Mouse (Mus musculus) layer of hippocampus, postnatal 25 days (tissue): Measurements from ENCODE around the gene Hoxa10. TPM values are rescaled to one million over a fixed set of nuclear protein-coding genes. Genes with fewer than 3 reads are reported as not detected.

Experiments
- DNase-seq, 2 experiments: peaks; one replicate each; pipeline ENCODE4 v3.0.0; 2022; ENCODE audit warnings: mixed read lengths in 2 of 2, low spot score in 1 of 2; ENCODE audit errors: extremely low spot score in 1 of 2
- total RNA-seq, 2 experiments: library from RNA; stranded (reverse); gene quantifications; 2 replicates each; pipeline ENCODE4 v1.2.3; 2021

The Hoxa10 gene
- total RNA-seq, 2 experiments from 2014 or later = not detected

DNA sequence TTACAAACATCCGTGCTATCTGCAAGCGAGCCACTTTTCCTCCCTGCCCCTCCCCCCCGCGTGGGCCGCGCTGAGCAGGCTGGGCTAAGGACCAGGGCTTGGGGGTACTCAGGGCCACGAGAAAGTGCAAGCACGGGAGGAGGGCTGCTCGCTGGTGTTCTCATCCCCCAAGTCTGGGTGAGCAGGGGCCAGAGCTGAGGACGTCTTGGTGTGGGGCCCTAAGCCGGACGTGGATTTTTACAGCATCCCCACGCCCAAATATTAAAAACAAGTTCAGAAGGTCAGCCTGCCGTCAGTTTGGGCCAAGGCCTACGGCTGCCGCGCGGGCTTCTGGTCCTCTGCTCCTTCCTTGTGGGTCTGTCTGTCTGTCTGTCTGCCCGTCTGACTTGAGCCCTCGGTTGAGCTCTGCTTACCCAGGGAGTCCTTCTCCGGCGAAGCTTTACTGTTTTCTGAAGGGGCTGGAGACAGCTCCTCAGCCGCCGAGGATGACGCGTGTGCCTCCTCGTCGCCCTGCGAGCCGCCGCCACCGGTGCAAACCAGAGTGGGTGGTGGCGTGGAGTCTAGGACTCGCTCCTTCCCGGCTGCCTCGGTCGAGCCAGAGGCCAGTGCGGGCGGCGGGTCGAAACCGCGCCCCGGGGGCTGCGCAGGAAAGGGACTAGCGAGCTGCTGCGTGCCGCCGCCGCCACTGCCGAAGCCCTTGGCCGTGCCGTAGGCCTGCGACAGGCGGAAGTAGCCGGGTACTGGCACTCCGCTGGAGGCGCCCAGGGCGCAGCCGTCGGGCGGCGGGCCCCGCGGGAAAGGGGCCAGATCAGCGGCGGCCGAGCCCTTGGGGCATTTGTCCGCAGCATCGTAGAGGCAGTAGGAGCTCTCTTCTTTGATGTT, 6.9 kb downstream of the Hoxa10 start:
- DNase-seq = no peak

GRCm38 (mm10) chr6:52232984-52233545, 7.6 kb downstream of the Hoxa10 start:
- DNase-seq = no peak

GRCm38 (mm10) chr6:52232568-52232965, 8.1 kb downstream of the Hoxa10 start:
- no peak for DNase-seq

- DNase-seq = no peak
Observed at GRCm38 (mm10) chr6:52231885-52232567, 8.6 kb downstream of the Hoxa10 start.

- no peak for DNase-seq
Observed at GRCm38 (mm10) chr6:52230516-52231165, 10.0 kb downstream of the Hoxa10 start, which contains the start of gene Hoxa9. Gene Hoxa9 (minus strand): TSS chr6:52231089.

- no peak for DNase-seq
Observed at GRCm38 (mm10) chr6:52229558-52230416, 10.9 kb downstream of the Hoxa10 start.

DNA sequence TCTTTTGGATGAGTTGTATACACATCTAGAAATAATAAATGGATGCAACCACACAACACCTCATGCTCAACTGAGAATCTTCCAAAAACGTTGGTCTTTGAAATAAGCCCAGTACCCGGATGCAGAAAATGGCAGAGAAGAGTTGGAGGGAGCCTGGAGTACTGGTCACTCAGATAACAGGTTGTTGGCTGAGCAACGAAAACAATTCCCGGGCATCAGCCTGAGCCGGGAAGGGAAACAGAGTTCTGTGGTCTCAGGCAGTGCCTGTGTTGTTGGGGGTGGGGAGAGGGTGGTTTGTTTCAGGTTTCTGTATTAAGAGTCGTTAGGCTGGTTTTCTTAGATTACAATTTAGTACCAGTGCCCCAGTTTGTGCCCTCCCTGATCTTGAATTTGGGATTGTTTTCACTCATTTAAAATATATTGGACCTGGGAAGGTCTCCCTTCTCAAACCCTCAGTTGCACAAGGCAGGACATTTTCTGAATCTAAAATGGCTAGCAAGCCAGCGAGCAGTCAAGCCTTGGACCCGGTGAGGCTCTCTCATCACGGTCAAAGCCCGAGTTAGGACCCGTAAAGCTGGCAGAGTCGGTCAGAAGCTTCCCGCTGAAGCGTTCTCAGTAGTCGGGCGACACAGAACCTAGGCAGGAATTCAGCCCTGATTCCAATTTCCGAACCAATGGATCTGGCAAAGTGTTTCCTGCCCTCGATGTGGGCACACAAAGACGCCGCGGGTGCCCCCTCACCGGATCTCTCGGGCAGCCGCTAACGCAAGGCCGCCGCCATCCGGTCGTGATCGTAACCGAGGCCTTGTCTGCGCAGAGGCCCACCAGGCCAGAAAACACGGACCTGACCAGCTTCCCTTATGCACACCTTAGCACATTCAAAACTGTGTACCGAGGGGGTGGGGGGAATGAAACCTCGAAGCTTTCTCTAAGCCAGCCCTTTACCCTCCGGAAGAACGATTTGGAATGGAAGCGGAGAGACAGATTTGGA, 11.9 kb downstream of the Hoxa10 start:
- DNase-seq = no peak

- no peak for DNase-seq
Observed at GRCm38 (mm10) chr6:52227470-52228222, 13.0 kb downstream of the Hoxa10 start.

- DNase-seq = no peak
Observed at GRCm38 (mm10) chr6:52226569-52227257, 13.9 kb downstream of the Hoxa10 start.

DNA sequence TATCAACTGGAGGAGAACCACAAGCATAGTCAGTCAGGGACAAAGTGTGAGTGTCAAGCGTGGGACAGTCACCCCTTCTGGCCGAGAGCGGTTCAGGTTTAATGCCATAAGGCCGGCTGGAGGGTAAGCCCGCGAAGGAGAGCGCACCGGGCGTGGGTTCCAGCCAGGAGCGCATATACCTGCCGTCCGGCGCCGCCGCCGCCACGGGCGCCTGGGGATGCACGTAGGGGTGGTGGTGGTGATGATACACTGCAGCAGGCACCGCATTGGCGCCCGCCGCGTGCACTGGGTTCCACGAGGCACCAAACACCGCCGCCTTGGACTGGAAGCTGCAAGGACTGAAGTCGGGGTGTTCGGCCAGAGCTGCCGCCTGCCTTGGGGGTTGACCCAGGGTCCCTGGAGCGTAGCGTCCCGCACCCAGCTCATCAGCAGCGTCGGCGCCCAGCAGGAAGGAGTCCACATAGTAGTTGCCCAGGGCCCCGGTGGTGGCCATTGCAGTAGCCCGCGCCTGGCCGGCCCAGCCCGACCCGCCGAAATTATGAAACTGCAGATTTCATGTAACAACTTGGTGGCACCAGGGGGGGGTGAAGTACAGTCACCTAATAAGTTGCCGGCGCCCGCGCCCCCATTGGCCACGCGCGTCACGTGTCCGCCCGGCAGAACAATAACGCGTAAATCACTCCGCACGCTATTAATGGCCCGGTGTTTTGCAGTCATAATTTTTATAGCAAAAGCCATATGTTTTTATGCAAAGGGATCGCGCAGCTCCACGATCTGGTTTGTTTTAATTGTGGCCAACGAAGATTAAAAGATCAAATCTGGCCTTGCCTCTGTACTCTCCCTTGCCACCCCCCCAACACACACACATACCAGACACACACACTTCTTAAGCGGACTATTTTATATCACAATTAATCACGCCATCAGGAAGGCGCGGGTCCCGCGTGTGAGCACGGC, 14.8 kb downstream of the Hoxa10 start:
- no peak for DNase-seq

DNA sequence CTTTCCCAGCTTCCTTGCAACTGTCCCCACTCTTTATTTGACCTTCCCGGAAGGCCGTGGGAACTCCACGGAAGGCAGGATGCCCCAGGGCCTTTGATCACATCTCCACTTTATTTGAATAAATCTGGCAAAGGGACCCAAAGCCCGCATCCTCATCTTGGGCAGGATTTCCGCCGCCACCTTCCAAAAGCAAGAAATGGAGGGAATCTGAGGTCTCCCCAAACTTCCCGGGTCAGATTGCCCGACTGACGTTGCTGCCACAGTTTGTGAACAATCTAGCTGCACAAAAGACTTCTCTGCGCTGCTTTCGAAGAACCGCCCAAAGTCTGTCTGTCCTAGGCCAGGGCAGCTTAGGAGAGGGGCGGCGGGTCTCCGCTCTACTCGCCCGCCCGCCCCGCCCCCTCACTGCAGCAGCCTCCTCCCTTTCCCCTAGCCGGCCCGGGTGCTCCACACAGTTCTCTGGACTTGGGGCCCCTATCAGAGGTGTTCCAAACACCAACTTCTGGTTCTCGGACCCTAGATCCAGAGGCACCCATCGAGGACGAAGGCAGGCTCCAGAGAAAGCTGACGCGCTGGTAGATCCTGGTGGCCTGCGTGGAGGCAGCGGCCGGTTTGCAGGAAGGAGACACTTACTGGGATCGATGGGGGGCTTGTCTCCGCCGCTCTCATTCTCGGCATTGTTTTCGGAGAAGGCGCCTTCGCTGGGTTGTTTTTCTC, 15.6 kb downstream of the Hoxa10 start:
- no peak for DNase-seq

DNA sequence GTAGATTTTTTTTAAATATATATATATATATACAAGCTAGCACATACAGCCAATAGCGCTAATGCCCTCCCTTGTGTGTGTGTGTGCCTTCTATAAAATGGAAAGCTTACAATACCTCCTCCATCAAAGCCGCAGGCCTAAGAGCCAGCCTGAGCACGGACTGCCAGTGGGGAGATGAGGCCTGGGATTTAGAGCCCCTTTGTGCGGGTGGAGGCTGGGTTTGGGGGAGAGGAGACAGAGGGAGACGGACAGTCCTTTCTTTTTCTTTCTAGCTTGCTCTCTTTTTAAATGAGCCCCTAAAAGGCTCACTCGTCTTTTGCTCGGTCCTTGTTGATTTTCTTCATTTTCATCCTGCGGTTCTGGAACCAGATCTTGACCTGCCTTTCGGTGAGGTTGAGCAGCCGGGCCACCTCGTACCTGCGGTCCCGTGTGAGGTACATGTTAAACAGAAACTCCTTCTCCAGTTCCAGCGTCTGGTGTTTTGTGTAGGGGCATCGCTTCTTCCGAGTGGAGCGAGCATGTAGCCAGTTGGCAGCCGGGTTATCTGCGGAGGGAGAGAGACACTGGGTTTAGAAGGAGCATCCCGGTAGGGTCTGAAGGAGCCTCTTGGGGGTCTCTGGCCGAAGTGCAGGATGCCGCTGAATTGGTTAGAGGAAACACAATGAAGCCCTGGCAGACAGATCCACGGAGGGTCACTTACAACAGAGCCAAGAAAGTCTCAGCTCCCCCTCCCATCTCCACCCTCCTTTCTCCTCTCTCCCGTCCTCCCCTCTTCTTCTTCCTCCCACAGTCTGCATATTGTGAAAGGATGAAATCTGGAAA, 16.5 kb downstream of the Hoxa10 start:
- no peak for DNase-seq

DNA sequence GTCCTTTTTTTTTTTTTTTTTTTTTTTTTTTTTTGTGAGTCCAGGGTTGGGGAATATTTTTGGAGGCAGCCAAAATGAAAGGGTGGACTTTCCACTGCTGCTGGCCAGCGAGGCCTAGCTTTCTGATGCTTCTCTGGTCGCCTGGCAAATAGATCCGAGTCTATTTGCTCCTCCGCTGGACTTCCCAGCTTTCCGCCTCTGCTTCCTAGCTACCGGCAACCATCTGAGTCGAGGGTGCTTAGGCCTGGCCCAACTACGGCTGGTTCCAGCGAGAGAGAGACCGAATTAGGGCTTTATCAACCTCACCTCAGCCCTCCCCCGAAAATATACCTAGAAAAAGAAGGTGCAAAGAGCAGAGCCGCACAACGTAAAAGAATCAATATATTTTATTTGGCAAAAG, 17.9 kb downstream of the Hoxa10 start:
- DNase-seq = no peak

GRCm38 (mm10) chr6:52221993-52222685, 18.5 kb downstream of the Hoxa10 start:
- no peak for DNase-seq
